ENCODE assay signal across 23 mouse cellular contexts in genomic region chr2:142186922-142187321, GRCm38 (mm10).
DNase-seq lines count a peak whose midpoint lies in the region; ATAC-seq lines count a peak whose summit lies in the region.
"Had no signal": no experiment of that assay in that cellular context is flagged by ENCODE, and none has a peak within 500 bp of the region (broad histone marks: within the 10 kb centered on the region; RNA-seq: fewer than 3 reads in every experiment).

No protein-coding gene starts in this region.

- no peaks in the 10 kb centered on the region for H3K4me1 ChIP-seq in forebrain, embryonic 11.5 days (replicated peaks; ENCODE audit: control insufficient read depth, insufficient read depth, low read length)
- peaks cover 14% of the 10 kb centered on the region for H3K4me1 ChIP-seq in forebrain, embryonic 10.5 days
- no peaks in the 10 kb centered on the region for H3K4me1 ChIP-seq in kidney, embryonic 14.5 days (ENCODE audit: control insufficient read depth, insufficient read depth, low read length)
- H3K4me1 ChIP-seq in midbrain, embryonic 13.5 days (replicated peaks), result peaks cover 7% of the 10 kb centered on the region
- H3K4me1 ChIP-seq in midbrain, embryonic 16.5 days (ENCODE audit: control insufficient read depth, insufficient read depth, low read length), result peaks cover 5% of the 10 kb centered on the region; the same call in 1 of the 2 replicates
- peaks cover 5% of the 10 kb centered on the region; the same call in 1 of the 2 replicates for H3K4me1 ChIP-seq in neural tube, embryonic 14.5 days (ENCODE audit: control insufficient read depth, insufficient read depth, low read length)
- H3K4me1 ChIP-seq: embryonic facial prominence, embryonic 15.5 days; heart, embryonic 13.5 days; limb, embryonic 13.5 days; liver, embryonic 12.5 days had no signal

- H3K9me3 ChIP-seq in forebrain, embryonic 11.5 days (ENCODE audit: control insufficient read depth, low read length), result no peaks in the 10 kb centered on the region
- H3K9me3 ChIP-seq in forebrain, embryonic 10.5 days, result no peaks in the 10 kb centered on the region
- no peaks in the 10 kb centered on the region for H3K9me3 ChIP-seq in kidney, embryonic 14.5 days (ENCODE audit: control insufficient read depth, low read length)
- H3K9me3 ChIP-seq in midbrain, embryonic 13.5 days, result no peaks in the 10 kb centered on the region
- no peaks in the 10 kb centered on the region for H3K9me3 ChIP-seq in midbrain, embryonic 16.5 days (replicated peaks; ENCODE audit: control insufficient read depth, low read length, poor library complexity, severe bottlenecking)
- no peaks in the 10 kb centered on the region for H3K9me3 ChIP-seq in neural tube, embryonic 14.5 days (ENCODE audit: control insufficient read depth, low read length)
- H3K9me3 ChIP-seq: embryonic facial prominence, embryonic 15.5 days; heart, embryonic 13.5 days; limb, embryonic 13.5 days; liver, embryonic 12.5 days had no signal

- H3K27ac ChIP-seq in forebrain, embryonic 11.5 days (ENCODE audit: low read depth, low read length), result no peak overlapping the region
- H3K27ac ChIP-seq in forebrain, embryonic 10.5 days, result no peak overlapping the region
- H3K27ac ChIP-seq in kidney, embryonic 14.5 days (ENCODE audit: low read depth, low read length), result no peak overlapping the region
- no peak overlapping the region for H3K27ac ChIP-seq in midbrain, embryonic 13.5 days
- no peak overlapping the region for H3K27ac ChIP-seq in midbrain, embryonic 16.5 days (ENCODE audit: low read length)
- peak overlapping the region; percentile 10; the same call in 1 of the 2 replicates for H3K27ac ChIP-seq in neural tube, embryonic 14.5 days (ENCODE audit: low read depth, low read length)
- H3K27ac ChIP-seq: embryonic facial prominence, embryonic 15.5 days; heart, adult 2 months; heart, embryonic 13.5 days; limb, embryonic 13.5 days; liver, embryonic 12.5 days had no signal

- no peak for DNase-seq in forebrain, embryonic 11.5 days (ENCODE audit: low spot score)
- DNase-seq in forebrain, embryonic 10.5 days (ENCODE audit: extremely low spot score, low spot score), result no peak
- no peak for DNase-seq in kidney, postnatal 4 days
- DNase-seq in natural killer cell, adult 2 months (ENCODE audit: low spot score in 2 of 2), result no peak
- DNase-seq: adrenal gland, postnatal 10 days; cerebellum, adult 8-10 months; cerebellum, postnatal 36 days; gastrocnemius, postnatal 10 days; heart, adult 2 months; heart, postnatal 14 days; lung, adult 18-20 months; lung, postnatal 10 days; thymus, adult 18-20 months; thymus, postnatal 4 days had no signal

- WGBS in forebrain, embryonic 11.5 days, result 71% methylated on average over 2 of the region's 2 CpGs
- 85% methylated on average over 2 of the region's 2 CpGs for WGBS in forebrain, embryonic 10.5 days
- 48% methylated on average over 2 of the region's 2 CpGs for WGBS in kidney, embryonic 14.5 days
- WGBS in midbrain, embryonic 13.5 days, result 34% methylated on average over 2 of the region's 2 CpGs
- 34% methylated on average over 2 of the region's 2 CpGs for WGBS in midbrain, embryonic 16.5 days
- WGBS in neural tube, embryonic 14.5 days, result 16% methylated on average over 2 of the region's 2 CpGs

- no peaks in the 10 kb centered on the region for H3K36me3 ChIP-seq in forebrain, embryonic 11.5 days (ENCODE audit: control insufficient read depth, insufficient read depth, low read length)
- H3K36me3 ChIP-seq in forebrain, embryonic 10.5 days (replicated peaks), result no peaks in the 10 kb centered on the region
- H3K36me3 ChIP-seq in kidney, embryonic 14.5 days (ENCODE audit: control insufficient read depth, insufficient read depth, low read length), result no peaks in the 10 kb centered on the region
- H3K36me3 ChIP-seq in midbrain, embryonic 13.5 days, result no peaks in the 10 kb centered on the region
- H3K36me3 ChIP-seq in midbrain, embryonic 16.5 days (ENCODE audit: control insufficient read depth, insufficient read depth, low read length), result no peaks in the 10 kb centered on the region
- no peaks in the 10 kb centered on the region for H3K36me3 ChIP-seq in neural tube, embryonic 14.5 days (ENCODE audit: control insufficient read depth, insufficient read depth, low read length)
- H3K36me3 ChIP-seq: embryonic facial prominence, embryonic 15.5 days; heart, embryonic 13.5 days; limb, embryonic 13.5 days; liver, embryonic 12.5 days had no signal

- H3K27me3 ChIP-seq in forebrain, embryonic 11.5 days (ENCODE audit: control insufficient read depth, insufficient read depth, low read length), result no peaks in the 10 kb centered on the region
- no peaks in the 10 kb centered on the region for H3K27me3 ChIP-seq in forebrain, embryonic 10.5 days (ENCODE audit: poor library complexity, severe bottlenecking)
- H3K27me3 ChIP-seq in kidney, embryonic 14.5 days (ENCODE audit: control insufficient read depth, insufficient read depth, low read length), result no peaks in the 10 kb centered on the region
- H3K27me3 ChIP-seq in midbrain, embryonic 13.5 days, result no peaks in the 10 kb centered on the region
- H3K27me3 ChIP-seq in midbrain, embryonic 16.5 days (ENCODE audit: control insufficient read depth, insufficient read depth, low read depth, low read length), result no peaks in the 10 kb centered on the region
- no peaks in the 10 kb centered on the region for H3K27me3 ChIP-seq in neural tube, embryonic 14.5 days (ENCODE audit: control insufficient read depth, insufficient read depth, low read length)
- H3K27me3 ChIP-seq: embryonic facial prominence, embryonic 15.5 days; heart, embryonic 13.5 days; limb, embryonic 13.5 days; liver, embryonic 12.5 days had no signal

- no peak overlapping the region for H3K4me2 ChIP-seq in forebrain, embryonic 11.5 days (ENCODE audit: low read depth, low read length, severe bottlenecking)
- no peak overlapping the region for H3K4me2 ChIP-seq in kidney, embryonic 14.5 days (replicated peaks; ENCODE audit: low read depth, low read length)
- no peak overlapping the region for H3K4me2 ChIP-seq in midbrain, embryonic 13.5 days (replicated peaks)
- no peak overlapping the region for H3K4me2 ChIP-seq in midbrain, embryonic 16.5 days (ENCODE audit: low read length)
- H3K4me2 ChIP-seq in neural tube, embryonic 14.5 days (ENCODE audit: low read depth, low read length), result no peak overlapping the region
- H3K4me2 ChIP-seq: embryonic facial prominence, embryonic 15.5 days; heart, embryonic 13.5 days; limb, embryonic 13.5 days; liver, embryonic 12.5 days had no signal

- ATAC-seq in forebrain, embryonic 11.5 days (replicated peaks; ENCODE audit: low FRiP score), result 0 out of 2 replicates have a peak, but pooled peaks have one; percentile 22
- ATAC-seq in kidney, embryonic 14.5 days (ENCODE audit: low FRiP score, low TSS enrichment), result 0 out of 2 replicates have a peak, but pooled peaks have one; percentile 47
- peak; percentile 34; the same call in 1 of the 2 replicates for ATAC-seq in midbrain, embryonic 13.5 days
- ATAC-seq in midbrain, embryonic 16.5 days, result no peak
- peak; percentile 88 for ATAC-seq in neural tube, embryonic 14.5 days (ENCODE audit: low read depth)
- ATAC-seq: intestine, postnatal 0 days; liver, embryonic 12.5 days had no signal

- H3K4me3 ChIP-seq in forebrain, embryonic 11.5 days (ENCODE audit: low read depth, low read length), result no peak overlapping the region
- H3K4me3 ChIP-seq in forebrain, embryonic 10.5 days, result no peak overlapping the region
- no peak overlapping the region for H3K4me3 ChIP-seq in kidney, embryonic 14.5 days (ENCODE audit: low read length)
- H3K4me3 ChIP-seq in midbrain, embryonic 13.5 days (replicated peaks), result no peak overlapping the region
- H3K4me3 ChIP-seq in midbrain, embryonic 16.5 days (ENCODE audit: low read depth, low read length), result no peak overlapping the region
- H3K4me3 ChIP-seq in neural tube, embryonic 14.5 days (ENCODE audit: low read depth, low read length), result no peak overlapping the region
- H3K4me3 ChIP-seq: embryonic facial prominence, embryonic 15.5 days; heart, adult 2 months; heart, embryonic 13.5 days; limb, embryonic 13.5 days; liver, embryonic 12.5 days had no signal

- no peak overlapping the region for H3K9ac ChIP-seq in forebrain, embryonic 11.5 days (ENCODE audit: low read length)
- no peak overlapping the region for H3K9ac ChIP-seq in kidney, embryonic 14.5 days (ENCODE audit: low read depth, low read length)
- no peak overlapping the region for H3K9ac ChIP-seq in midbrain, embryonic 13.5 days (replicated peaks)
- H3K9ac ChIP-seq in midbrain, embryonic 16.5 days (ENCODE audit: low read depth, low read length), result no peak overlapping the region
- no peak overlapping the region for H3K9ac ChIP-seq in neural tube, embryonic 14.5 days (replicated peaks; ENCODE audit: low read depth, low read length)
- H3K9ac ChIP-seq: embryonic facial prominence, embryonic 15.5 days; heart, embryonic 13.5 days; limb, embryonic 13.5 days; liver, embryonic 12.5 days had no signal
